Mouse (Mus musculus) neural tube, embryonic 11.5 days (tissue): ENCODE measurements at regions not wholly inside any gene's neighbourhood (a gene's known extent, or its start where the extent isn't known, plus 50 kb on each side); places are given as distances from the start of the nearest gene placed in this dataset.

Experiments used
- ATAC-seq: fragments of 200-750 bp; cut with Nextera tagmentation; 2 replicates; pipeline ENCODE4 v1.8.0; 2017; ENCODE audit warnings: moderate number of reproducible peaks, mild to moderate bottlenecking, moderate TSS enrichment, moderate library complexity; ENCODE audit not compliant: insufficient read depth, low FRiP score, low TSS enrichment
- DNase-seq: peaks from one replicate; pipeline ENCODE4 v3.0.0-alpha.2; 2015; ENCODE audit warnings: low spot score
- H3K27ac ChIP-seq: fragments of 300-500 bp; sonication (generic); 2 replicates; pipeline ENCODE4 v1.5.1; 2014; ENCODE audit warnings: low read depth, mild to moderate bottlenecking, low read length
- H3K27me3 ChIP-seq: fragments of 300-500 bp; sonication (generic); 2 replicates; pipeline ENCODE4 v1.6.1; 2014; ENCODE audit warnings: mild to moderate bottlenecking, low read length, mixed read lengths; ENCODE audit not compliant: control insufficient read depth, insufficient read depth
- H3K36me3 ChIP-seq: fragments of 300-500 bp; sonication (generic); 2 replicates; pipeline ENCODE4 v1.6.1; 2014; ENCODE audit warnings: mild to moderate bottlenecking, low read length, moderate library complexity, mixed read lengths; ENCODE audit not compliant: control insufficient read depth, insufficient read depth
- H3K4me1 ChIP-seq: fragments of 300-500 bp; sonication (generic); 2 replicates; pipeline ENCODE4 v1.6.1; 2014; ENCODE audit warnings: low read length, mixed read lengths; ENCODE audit not compliant: control insufficient read depth, insufficient read depth
- H3K4me2 ChIP-seq: fragments of 300-500 bp; sonication (generic); 2 replicates; pipeline ENCODE4 v1.6.1; 2014; ENCODE audit warnings: low read depth, mild to moderate bottlenecking, moderate library complexity
- H3K4me3 ChIP-seq: fragments of 300-500 bp; sonication (generic); 2 replicates; pipeline ENCODE4 v1.5.1; 2014; ENCODE audit warnings: low read depth, low read length
- H3K9ac ChIP-seq: fragments of 300-500 bp; sonication (generic); 2 replicates; pipeline ENCODE4 v1.6.1; 2014; ENCODE audit warnings: mild to moderate bottlenecking, low read length
- H3K9me3 ChIP-seq: fragments of 300-500 bp; sonication (generic); 2 replicates; pipeline ENCODE4 v1.6.1; 2016; ENCODE audit warnings: low read length; ENCODE audit not compliant: control insufficient read depth
- WGBS: fragments of 180-500 bp; shearing (Covaris S2); extraction: QIAGEN DNeasy Blood & Tissue Kit; methylation state at CpG from one replicate; pipeline ENCODE4 v1.1.7; 2014; 5-methylcytosine and 5-hydroxymethylcytosine counted together

DNA sequence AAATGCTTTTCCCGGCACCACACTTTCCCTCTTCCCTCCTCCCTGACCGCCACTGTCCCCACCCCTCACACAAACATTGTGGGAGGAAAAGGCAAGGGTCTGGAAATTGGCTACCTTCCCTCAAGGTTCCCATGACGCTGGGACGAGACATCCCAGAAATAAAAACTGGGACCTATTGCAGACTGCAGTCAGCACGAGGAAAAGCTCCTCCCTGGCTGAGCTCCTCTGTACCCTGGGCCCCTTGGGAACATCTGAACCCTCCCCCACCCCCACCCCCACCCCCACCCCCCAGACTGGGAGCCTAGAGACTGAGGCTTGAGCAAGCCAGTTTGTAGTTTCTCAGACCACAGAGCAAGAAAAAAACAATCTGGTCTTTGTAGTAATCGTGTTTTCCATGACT lies 89.5 kb upstream of the Syt13 start:
- Histone ChIP-seq H3K9ac (no peak overlapping the region), H3K9me3 (no peaks in the 10 kb centered on the region), H3K4me3 (no peak overlapping the region), H3K27me3 (no peaks in the 10 kb centered on the region), H3K36me3 (no peaks in the 10 kb centered on the region), H3K4me1 (peaks cover 3% of the 10 kb centered on the region; the same call in 1 of the 2 replicates), H3K27ac (no peak overlapping the region), H3K4me2 (no peak overlapping the region)
- no peak for ATAC-seq
- WGBS, result 24% methylated on average over 5 of the region's 6 CpGs
- DNase-seq, result no peak

DNA sequence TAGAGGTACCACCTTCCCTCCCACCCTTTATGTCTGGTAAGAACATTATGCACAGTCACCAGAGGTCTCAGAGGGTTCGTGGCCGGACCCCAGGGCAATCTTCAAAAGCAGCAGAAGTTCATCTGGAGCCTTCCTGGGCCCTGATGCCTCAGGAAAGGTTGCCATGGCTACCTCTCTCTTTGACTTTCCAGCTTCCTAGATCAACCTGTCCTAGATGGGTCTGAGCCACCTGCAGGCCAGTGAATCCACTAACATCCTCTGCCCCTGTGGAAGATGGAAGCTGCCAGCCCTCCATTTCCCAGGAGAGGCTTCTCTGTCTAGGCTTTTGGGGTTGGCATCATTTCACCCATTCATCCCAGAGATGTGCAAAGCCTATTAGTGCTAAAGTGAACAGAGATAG lies 84.8 kb upstream of the Syt13 start:
- H3K36me3 ChIP-seq, result no peaks in the 10 kb centered on the region
- no peaks in the 10 kb centered on the region for H3K9me3 ChIP-seq
- no peak overlapping the region for H3K9ac ChIP-seq
- H3K4me2 ChIP-seq, result no peak overlapping the region
- no peak overlapping the region for H3K27ac ChIP-seq
- no peak overlapping the region for H3K4me3 ChIP-seq
- 80% methylated on average over 2 of the region's 2 CpGs for WGBS
- ATAC-seq (no peak), DNase-seq (no peak)
- H3K4me1 ChIP-seq, result peaks cover 3% of the 10 kb centered on the region; the same call in 1 of the 2 replicates
- no peaks in the 10 kb centered on the region for H3K27me3 ChIP-seq

DNA sequence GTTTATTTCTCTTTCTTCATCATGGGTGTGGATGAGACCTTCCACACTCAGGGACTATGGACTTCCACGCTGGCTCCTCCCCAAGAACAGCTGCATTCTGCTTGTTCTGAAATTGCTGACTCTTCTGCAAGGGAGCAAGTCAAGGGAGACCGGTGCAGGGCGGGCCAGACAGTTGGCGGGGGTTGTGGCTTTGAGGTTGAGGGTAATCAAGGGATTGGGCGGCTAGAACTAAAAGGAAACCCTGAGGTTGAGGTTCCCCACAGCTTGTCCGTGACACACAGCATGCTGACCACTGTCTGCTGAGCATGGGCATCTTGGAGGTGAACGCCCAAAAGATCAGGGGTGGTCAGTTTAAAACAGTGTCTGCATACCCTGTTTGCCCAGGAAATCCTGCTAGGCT lies 83.1 kb upstream of the Syt13 start:
- no peak for DNase-seq
- 69% methylated on average over 7 of the region's 7 CpGs for WGBS
- no peak overlapping the region for H3K27ac ChIP-seq
- H3K27me3 ChIP-seq, result no peaks in the 10 kb centered on the region
- no peak overlapping the region for H3K4me2 ChIP-seq
- no peak for ATAC-seq
- H3K9me3 ChIP-seq, result no peaks in the 10 kb centered on the region
- H3K4me1 ChIP-seq, result no peaks in the 10 kb centered on the region
- no peak overlapping the region for H3K4me3 ChIP-seq
- no peaks in the 10 kb centered on the region for H3K36me3 ChIP-seq
- no peak overlapping the region for H3K9ac ChIP-seq

DNA sequence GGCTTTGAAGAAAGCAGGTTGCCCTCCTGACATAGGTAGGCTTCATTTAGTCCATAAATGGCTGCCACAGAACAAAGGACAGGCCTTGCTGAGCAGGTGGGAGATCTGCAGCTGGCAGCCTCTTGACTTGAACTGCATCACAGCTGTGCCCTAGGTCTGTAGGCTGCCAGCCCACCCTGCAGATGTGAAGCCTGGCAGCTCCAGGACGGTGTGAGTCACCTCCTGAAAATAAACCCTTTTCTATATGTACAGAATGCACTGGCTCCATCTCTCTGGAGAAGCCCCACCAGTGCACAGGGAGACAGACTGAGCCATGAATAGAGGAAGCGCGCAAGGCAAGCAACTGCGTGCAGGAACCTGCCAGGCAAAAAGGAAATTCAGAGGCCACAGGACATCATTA lies 78.7 kb upstream of the Syt13 start:
- no peaks in the 10 kb centered on the region for H3K9me3 ChIP-seq
- 82% methylated on average over 4 of the region's 4 CpGs for WGBS
- no peak for DNase-seq
- no peaks in the 10 kb centered on the region for H3K27me3 ChIP-seq
- ATAC-seq, result no peak
- no peak overlapping the region for H3K9ac ChIP-seq
- no peak overlapping the region for H3K27ac ChIP-seq
- H3K36me3 ChIP-seq, result no peaks in the 10 kb centered on the region
- no peak overlapping the region for H3K4me2 ChIP-seq
- H3K4me1 ChIP-seq, result no peaks in the 10 kb centered on the region
- H3K4me3 ChIP-seq, result no peak overlapping the region

DNA sequence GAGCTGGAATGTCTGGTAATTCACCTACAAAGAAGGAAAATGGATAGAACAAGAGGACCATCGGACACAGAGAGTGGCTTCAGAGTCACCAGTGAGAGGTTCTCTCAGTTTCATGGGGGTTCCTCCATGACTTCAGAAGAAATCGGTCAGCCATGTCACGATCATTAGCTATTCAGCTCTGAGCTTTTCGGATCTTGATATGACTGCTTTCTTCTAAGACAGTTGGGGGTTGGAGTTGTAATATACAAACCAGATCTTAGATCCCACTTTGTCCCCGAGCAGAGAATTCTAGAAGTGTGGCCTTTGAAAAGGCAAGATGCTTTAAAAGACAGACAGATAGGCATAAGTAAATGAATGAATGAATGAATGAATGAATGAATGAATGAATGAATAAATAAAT lies 76.9 kb upstream of the Syt13 start:
- H3K4me2 ChIP-seq, result no peak overlapping the region
- 90% methylated on average over 5 of the region's 5 CpGs for WGBS
- DNase-seq, result no peak
- H3K9ac ChIP-seq, result no peak overlapping the region
- H3K27ac ChIP-seq, result no peak overlapping the region
- ATAC-seq, result no peak
- no peaks in the 10 kb centered on the region for H3K36me3 ChIP-seq
- no peak overlapping the region for H3K4me3 ChIP-seq
- H3K9me3 ChIP-seq, result no peaks in the 10 kb centered on the region
- no peaks in the 10 kb centered on the region for H3K27me3 ChIP-seq
- no peaks in the 10 kb centered on the region for H3K4me1 ChIP-seq

DNA sequence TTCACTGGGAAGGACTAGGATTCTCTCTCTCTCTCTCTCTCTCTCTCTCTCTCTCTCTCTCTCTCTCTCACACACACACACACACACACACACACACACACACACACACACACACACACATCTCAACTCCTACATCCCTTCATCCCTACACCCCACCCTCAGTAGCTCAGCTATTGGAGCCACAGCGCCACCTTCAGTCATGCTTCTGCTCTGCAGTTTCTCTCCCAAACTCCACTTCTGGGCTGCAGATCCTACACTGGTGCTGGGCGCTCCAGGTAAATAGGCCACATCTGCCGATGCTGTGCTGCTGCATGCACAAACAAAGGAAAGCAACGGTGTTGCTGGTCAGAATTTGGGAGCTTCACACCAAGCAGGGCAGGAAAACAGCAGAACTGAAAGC lies 74.9 kb upstream of the Syt13 start:
- H3K4me1 ChIP-seq, result peaks cover 7% of the 10 kb centered on the region
- H3K4me3 ChIP-seq, result no peak overlapping the region
- H3K36me3 ChIP-seq, result no peaks in the 10 kb centered on the region
- peak; percentile 78 for DNase-seq
- H3K27me3 ChIP-seq, result no peaks in the 10 kb centered on the region
- no peak overlapping the region for H3K4me2 ChIP-seq
- 23% methylated on average over 4 of the region's 4 CpGs for WGBS
- H3K9me3 ChIP-seq, result no peaks in the 10 kb centered on the region
- no peak; the same call in 1 of the 2 replicates for ATAC-seq
- H3K27ac ChIP-seq, result no peak overlapping the region
- H3K9ac ChIP-seq, result no peak overlapping the region

DNA sequence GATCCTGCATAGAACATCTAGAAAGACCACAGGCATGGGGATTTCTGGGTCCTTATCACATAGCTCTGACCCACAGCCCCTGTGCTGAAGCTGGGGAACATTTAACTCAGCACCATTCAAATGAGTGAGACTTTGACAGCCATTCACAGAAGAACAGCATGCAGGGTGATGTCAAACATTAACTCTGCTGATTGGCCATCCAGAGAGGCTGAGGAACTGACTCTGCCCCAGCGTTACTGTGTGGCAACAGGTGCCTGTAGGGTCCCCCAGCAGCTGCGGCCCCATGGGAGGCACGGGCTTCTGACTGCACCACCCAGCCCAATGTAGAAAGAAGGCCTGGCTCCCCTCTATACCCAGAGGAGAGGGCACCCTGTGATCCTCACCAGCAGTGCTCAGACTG lies 73.3 kb upstream of the Syt13 start:
- Histone ChIP-seq H3K4me2 (no peak overlapping the region), H3K9me3 (no peaks in the 10 kb centered on the region), H3K27me3 (no peaks in the 10 kb centered on the region), H3K9ac (no peak overlapping the region), H3K27ac (no peak overlapping the region), H3K36me3 (no peaks in the 10 kb centered on the region), H3K4me1 (peaks cover 13% of the 10 kb centered on the region), H3K4me3 (no peak overlapping the region)
- 40% methylated on average over 3 of the region's 3 CpGs for WGBS
- no peak for DNase-seq
- no peak for ATAC-seq

DNA sequence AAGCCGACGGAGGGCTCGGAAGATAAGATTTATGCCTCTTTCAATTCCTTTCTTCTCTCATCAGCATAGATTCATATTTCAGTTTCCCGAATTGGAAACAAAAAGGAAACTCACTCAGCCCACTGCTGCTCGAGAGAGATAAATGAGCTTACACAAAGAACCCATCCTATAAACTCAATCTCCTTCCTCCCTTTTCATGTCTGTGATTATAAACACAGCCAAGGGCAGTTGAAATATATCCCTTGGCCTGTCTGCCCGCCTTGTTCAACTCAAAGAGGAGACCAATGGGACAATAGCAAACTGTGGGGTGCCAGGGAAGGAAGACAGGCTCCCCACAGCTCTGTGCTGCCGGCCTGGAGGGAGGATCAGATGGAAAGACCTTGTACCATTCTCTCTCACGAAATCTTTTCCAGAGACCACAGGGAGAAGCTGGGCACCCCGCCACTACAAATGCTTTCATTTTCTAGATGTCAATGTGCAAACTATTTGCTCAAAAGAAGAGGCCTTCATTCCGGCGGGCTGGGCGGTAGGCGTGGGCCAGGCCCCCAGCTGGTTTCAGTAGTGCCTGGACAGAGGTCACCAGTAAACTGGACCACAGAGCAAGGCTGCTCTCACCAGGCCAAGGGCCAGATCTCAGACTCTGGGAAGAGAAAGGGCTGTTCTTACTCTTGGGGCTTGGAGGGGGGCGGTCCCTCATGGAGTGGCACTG lies 69.7 kb upstream of the Syt13 start:
- Histone ChIP-seq H3K36me3 (no peaks in the 10 kb centered on the region), H3K9ac (no peak overlapping the region), H3K27me3 (no peaks in the 10 kb centered on the region), H3K9me3 (no peaks in the 10 kb centered on the region), H3K4me2 (no peak overlapping the region), H3K4me1 (peaks cover 18% of the 10 kb centered on the region), H3K4me3 (no peak overlapping the region), H3K27ac (no peak overlapping the region; the same call in 1 of the 2 replicates)
- 16% methylated on average over 14 of the region's 14 CpGs for WGBS
- DNase-seq, result peak; percentile 64
- ATAC-seq, result peak; percentile 75

DNA sequence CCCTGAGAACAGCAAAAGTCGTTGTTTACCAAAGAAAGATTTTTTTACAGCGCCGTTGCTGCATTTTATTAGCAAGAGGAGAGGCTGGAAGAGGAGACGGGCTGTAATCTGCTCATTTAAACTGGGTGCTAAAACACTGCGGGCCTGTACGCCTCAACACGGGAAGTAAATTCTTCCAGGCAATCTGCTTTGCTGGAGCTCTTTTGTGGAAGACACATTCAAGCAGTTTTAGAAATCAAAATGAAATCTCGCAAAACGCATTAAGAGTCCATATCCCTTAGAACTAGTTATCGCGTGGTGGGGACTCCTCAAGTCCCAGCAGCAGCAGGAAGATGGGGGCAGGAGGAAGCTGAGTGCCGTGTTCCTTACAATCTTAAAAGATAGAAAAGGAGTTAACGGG lies 65.9 kb upstream of the Syt13 start:
- Histone ChIP-seq H3K4me2 (no peak overlapping the region), H3K27me3 (no peaks in the 10 kb centered on the region), H3K9ac (no peak overlapping the region), H3K4me3 (no peak overlapping the region), H3K4me1 (peaks cover 18% of the 10 kb centered on the region), H3K36me3 (no peaks in the 10 kb centered on the region), H3K27ac (no peak overlapping the region), H3K9me3 (no peaks in the 10 kb centered on the region)
- WGBS, result 55% methylated on average over 13 of the region's 13 CpGs
- DNase-seq (no peak), ATAC-seq (no peak)
